ENCODE assay signal across 24 mouse cellular contexts in the genomic region with DNA sequence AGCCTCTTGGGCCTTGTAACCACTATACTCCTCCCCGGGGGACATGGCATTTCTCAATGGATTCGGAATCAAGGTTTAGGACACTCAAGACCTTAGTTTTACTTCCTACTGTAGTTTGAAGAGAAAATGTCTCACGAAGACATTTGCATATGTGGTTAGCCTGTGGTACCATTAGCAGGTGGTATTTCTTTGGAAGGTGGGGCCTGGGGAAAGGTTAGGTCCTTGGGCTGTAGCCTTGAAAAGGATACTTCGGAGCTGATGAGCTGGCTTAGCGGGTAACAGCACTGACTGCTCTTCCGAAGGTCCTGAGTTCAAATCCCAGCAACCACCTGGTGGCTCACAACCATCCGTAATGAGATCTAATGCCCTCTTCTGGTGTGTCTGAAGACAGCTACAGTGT.
DNase-seq lines count a peak whose midpoint lies in the region; ATAC-seq and TF ChIP-seq lines count a peak whose summit lies in the region.
"Had no signal": no experiment of that assay in that cellular context is flagged by ENCODE, and none has a peak within 500 bp of the region (broad histone marks: within the 10 kb centered on the region; RNA-seq: fewer than 3 reads in every experiment).

No protein-coding gene starts in this region.

- no peaks in the 10 kb centered on the region for H3K79me2 ChIP-seq in CH12.LX (replicated peaks; ENCODE audit: control insufficient read depth, extremely low read depth, insufficient read depth, poor library complexity, severe bottlenecking)

- H3K9ac ChIP-seq in hindbrain, embryonic 14.5 days, result no peak overlapping the region
- H3K9ac ChIP-seq in CH12.LX (ENCODE audit: insufficient read depth, low read depth), result no peak overlapping the region
- H3K9ac ChIP-seq in hindbrain, embryonic 16.5 days (ENCODE audit: low read depth, low read length), result no peak overlapping the region
- H3K9ac ChIP-seq: forebrain, embryonic 13.5 days; heart, embryonic 13.5 days; intestine, embryonic 15.5 days had no signal

- TF ChIP-seq POLR2A in CH12.LX (IDR thresholded peaks at IDR 0.05; ENCODE audit: low read depth, low read length), result no peak

- peaks cover 23% of the 10 kb centered on the region; the same call in 1 of the 2 replicates for H3K4me1 ChIP-seq in hindbrain, embryonic 14.5 days (replicated peaks; ENCODE audit: control insufficient read depth, insufficient read depth, low read length)
- H3K4me1 ChIP-seq in hindbrain, embryonic 10.5 days (replicated peaks), result peaks cover 42% of the 10 kb centered on the region
- H3K4me1 ChIP-seq in CH12.LX (ENCODE audit: control insufficient read depth in 1 of 2, insufficient read depth in 2 of 2), result peaks cover 2 to 22% of the 10 kb centered on the region in 2 experiments; a peak in 2 of 4 replicates
- peaks cover 20% of the 10 kb centered on the region for H3K4me1 ChIP-seq in hindbrain, embryonic 16.5 days (ENCODE audit: control insufficient read depth, insufficient read depth, low read depth, low read length)
- H3K4me1 ChIP-seq: heart, embryonic 13.5 days; intestine, embryonic 15.5 days had no signal

- H3K4me2 ChIP-seq in hindbrain, embryonic 14.5 days (replicated peaks), result no peak overlapping the region
- no peak overlapping the region for H3K4me2 ChIP-seq in CH12.LX (ENCODE audit: insufficient read depth, low read depth, poor library complexity, severe bottlenecking)
- no peak overlapping the region for H3K4me2 ChIP-seq in hindbrain, embryonic 16.5 days (ENCODE audit: low read length)
- H3K4me2 ChIP-seq: forebrain, embryonic 13.5 days; heart, embryonic 13.5 days; intestine, embryonic 15.5 days had no signal

- no peak for TF ChIP-seq RAD21 in CH12.LX (IDR thresholded peaks at IDR 0.05; ENCODE audit: low read depth, low read length)

- H3K9me3 ChIP-seq in hindbrain, embryonic 14.5 days (ENCODE audit: control insufficient read depth, low read length), result no peaks in the 10 kb centered on the region
- H3K9me3 ChIP-seq in hindbrain, embryonic 10.5 days, result no peaks in the 10 kb centered on the region
- H3K9me3 ChIP-seq in CH12.LX (replicated peaks; ENCODE audit: low read length), result no peaks in the 10 kb centered on the region
- H3K9me3 ChIP-seq in hindbrain, embryonic 16.5 days (ENCODE audit: control insufficient read depth, low read length), result no peaks in the 10 kb centered on the region
- H3K9me3 ChIP-seq: forebrain, embryonic 10.5 days; forebrain, embryonic 13.5 days; G1E; heart, embryonic 10.5 days; heart, embryonic 13.5 days; intestine, embryonic 15.5 days had no signal

- ATAC-seq in hindbrain, embryonic 14.5 days (ENCODE audit: low FRiP score), result no peak
- ATAC-seq in hindbrain, embryonic 16.5 days, result no peak
- ATAC-seq: forebrain, embryonic 13.5 days; forebrain, embryonic 16.5 days; intestine, embryonic 15.5 days; Patski had no signal

- no peak overlapping the region for H3K4me3 ChIP-seq in hindbrain, embryonic 14.5 days (replicated peaks; ENCODE audit: low read length)
- no peak overlapping the region for H3K4me3 ChIP-seq in hindbrain, embryonic 10.5 days
- H3K4me3 ChIP-seq in CH12.LX (replicated peaks in 1 of 3; ENCODE audit: low read depth in 2 of 3, low read length in 2 of 3, poor library complexity in 1 of 3), result no peak overlapping the region
- H3K4me3 ChIP-seq in hindbrain, embryonic 16.5 days (ENCODE audit: low read length), result no peak overlapping the region
- H3K4me3 ChIP-seq: forebrain, embryonic 10.5 days; forebrain, embryonic 13.5 days; heart, adult 2 months; heart, embryonic 10.5 days; heart, embryonic 13.5 days; intestine, embryonic 15.5 days had no signal

- peak overlapping the region; percentile 88 for H3K27ac ChIP-seq in hindbrain, embryonic 14.5 days
- no peak overlapping the region for H3K27ac ChIP-seq in hindbrain, embryonic 10.5 days
- H3K27ac ChIP-seq in CH12.LX (ENCODE audit: insufficient read depth, low read depth), result no peak overlapping the region
- 0 out of 2 replicates have a peak overlapping the region, but pooled peaks have one; percentile 23 for H3K27ac ChIP-seq in hindbrain, embryonic 16.5 days (ENCODE audit: low read depth, low read length)
- H3K27ac ChIP-seq: forebrain, embryonic 10.5 days; forebrain, embryonic 13.5 days; heart, adult 2 months; heart, embryonic 10.5 days; heart, embryonic 13.5 days; intestine, embryonic 15.5 days had no signal

- H3K36me3 ChIP-seq in hindbrain, embryonic 14.5 days (replicated peaks; ENCODE audit: control insufficient read depth, insufficient read depth), result no peaks in the 10 kb centered on the region
- H3K36me3 ChIP-seq in hindbrain, embryonic 10.5 days, result no peaks in the 10 kb centered on the region
- no peaks in the 10 kb centered on the region for H3K36me3 ChIP-seq in CH12.LX (replicated peaks in 1 of 2; ENCODE audit: control insufficient read depth in 1 of 2, insufficient read depth in 1 of 2, low read length in 1 of 2)
- no peaks in the 10 kb centered on the region for H3K36me3 ChIP-seq in hindbrain, embryonic 16.5 days (ENCODE audit: control insufficient read depth, insufficient read depth, low read length)
- H3K36me3 ChIP-seq: forebrain, embryonic 10.5 days; G1E; heart, embryonic 10.5 days; heart, embryonic 13.5 days; intestine, embryonic 15.5 days had no signal

- no peak for TF ChIP-seq CTCF in CH12.LX (conservative IDR thresholded peaks at IDR 0.05 in 1 of 2, IDR thresholded peaks at IDR 0.05 in 1 of 2; ENCODE audit: low read depth in 2 of 2, low read length in 2 of 2)

- in situ Hi-C loops in CH12.LX (cut with MboI; ENCODE audit: low pct_ligation_motif_present, low pct_unique_long_range_greater_than_20kb, low sequenced_read_pairs), result no loop called here

- peaks cover 59% of the 10 kb centered on the region for H3K27me3 ChIP-seq in hindbrain, embryonic 14.5 days (ENCODE audit: control insufficient read depth, insufficient read depth, low read length)
- H3K27me3 ChIP-seq in hindbrain, embryonic 10.5 days (ENCODE audit: insufficient read depth, poor library complexity, severe bottlenecking), result peaks cover 93% of the 10 kb centered on the region
- peaks cover 89% of the 10 kb centered on the region for H3K27me3 ChIP-seq in CH12.LX (replicated peaks)
- peaks cover 14% of the 10 kb centered on the region for H3K27me3 ChIP-seq in hindbrain, embryonic 16.5 days (replicated peaks; ENCODE audit: control insufficient read depth, insufficient read depth, low read length)
- H3K27me3 ChIP-seq: Patski had no signal

- dilution Hi-C loops in CH12.LX (cut with MboI; ENCODE audit: extremely low pct_ligation_motif_present, extremely low pct_unique_long_range_greater_than_20kb, low sequenced_read_pairs), result no loop called here

- no peak for TF ChIP-seq EP300 in CH12.LX (IDR thresholded peaks at IDR 0.05; ENCODE audit: low read length)

- no peak for DNase-seq in hindbrain, embryonic 14.5 days (ENCODE audit: low spot score)
- DNase-seq in hindbrain, embryonic 10.5 days (ENCODE audit: low spot score), result no peak
- DNase-seq in CH12.LX (ENCODE audit: extremely low read depth), result peak; percentile 58
- no peak for DNase-seq in testis, postnatal 10 days (ENCODE audit: low spot score)
- DNase-seq in frontal cortex, adult 2 months (ENCODE audit: extremely low spot score in 1 of 2, low spot score in 1 of 2), result no peak
- DNase-seq: adrenal gland, postnatal 10 days; adrenal gland, postnatal 36 days; cerebellum, adult 18-20 months; cerebellum, adult 9-10 months; cerebellum, postnatal 14 days; gastrocnemius, postnatal 36 days; heart, adult 2 months; heart, postnatal 14 days; heart, postnatal 4 days; kidney, adult 11 months had no signal

- WGBS in hindbrain, embryonic 14.5 days, result 94% methylated on average over 7 of the region's 7 CpGs
- WGBS in hindbrain, embryonic 10.5 days, result 96% methylated on average over 7 of the region's 7 CpGs
- 93% methylated on average over 7 of the region's 7 CpGs for WGBS in hindbrain, embryonic 16.5 days

TF ChIP-seq in CH12.LX, 34 proteins besides CTCF, POLR2A, EP300 and RAD21:
- TF ChIP-seq MXI1 (IDR thresholded peaks at IDR 0.05; ENCODE audit: low read depth, low read length), result no peak
- 0 out of 2 replicates have a peak, but pooled peaks have one; percentile 61 for TF ChIP-seq TBP (conservative IDR thresholded peaks at IDR 0.05; ENCODE audit: low read depth, low read length)

Comparison
In these comparisons a context has a peak if more than half of its experiments do, and no peak if none do; other contexts are left out.
1. H3K27ac ChIP-seq: peak in hindbrain, embryonic 14.5 days (single experiment) and hindbrain, embryonic 16.5 days (single experiment); none in hindbrain, embryonic 10.5 days (single experiment) and CH12.LX (single experiment).